Mouse (Mus musculus) kidney, postnatal 25 days (tissue): Measurements from ENCODE around the gene Ctrb1.

Experiments
- DNase-seq, 2 experiments: peaks; one replicate each; pipeline ENCODE4 v3.0.0; 2021; ENCODE audit warnings: mixed read lengths in 2 of 2

Gene Ctrb1

DNA sequence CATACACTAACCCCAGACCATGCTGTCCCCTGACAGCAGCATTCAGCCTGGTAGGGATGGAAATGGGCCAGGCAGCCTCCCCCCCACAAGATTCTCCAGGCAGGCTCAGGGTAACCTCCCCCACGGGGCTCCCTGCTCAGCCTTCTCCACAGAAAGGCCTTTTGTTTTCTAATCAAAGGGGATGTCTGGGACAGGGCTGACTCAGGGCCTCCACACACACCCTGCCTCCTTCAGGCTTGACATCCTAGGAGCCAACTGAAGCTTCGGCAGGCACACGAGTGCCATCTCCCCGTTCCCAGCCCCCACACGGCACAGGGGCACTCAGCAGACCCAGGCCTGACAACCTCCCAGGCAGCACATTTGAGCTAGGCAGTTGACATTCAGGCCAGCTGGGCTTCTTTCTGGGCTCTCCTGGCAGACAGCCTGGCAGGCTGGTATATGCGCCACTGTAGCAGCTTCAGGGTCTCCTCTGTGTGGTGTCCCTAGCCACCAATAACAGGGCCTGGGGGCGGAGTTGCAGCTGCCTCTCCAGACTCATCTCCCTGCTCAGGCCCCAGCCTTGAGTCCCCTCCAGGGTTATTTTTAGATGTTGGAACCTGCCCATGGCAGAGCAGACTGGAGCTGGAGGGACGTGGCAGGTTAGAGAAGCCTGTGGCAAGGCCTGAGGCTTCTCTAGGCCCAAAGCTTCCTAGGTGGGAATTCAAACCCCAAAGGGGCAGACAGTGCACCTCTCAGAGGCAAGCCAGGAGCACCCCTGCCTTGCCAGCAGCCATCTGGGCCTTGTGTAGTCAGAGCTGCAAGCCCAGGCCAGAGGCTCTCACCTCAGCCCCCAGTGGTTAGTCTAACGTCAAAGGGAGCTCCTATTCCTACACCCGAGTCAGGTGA is 26.0 kb upstream of the Ctrb1 start:
- peak in 1 of 2 experiments; percentile 53 for DNase-seq

DNA sequence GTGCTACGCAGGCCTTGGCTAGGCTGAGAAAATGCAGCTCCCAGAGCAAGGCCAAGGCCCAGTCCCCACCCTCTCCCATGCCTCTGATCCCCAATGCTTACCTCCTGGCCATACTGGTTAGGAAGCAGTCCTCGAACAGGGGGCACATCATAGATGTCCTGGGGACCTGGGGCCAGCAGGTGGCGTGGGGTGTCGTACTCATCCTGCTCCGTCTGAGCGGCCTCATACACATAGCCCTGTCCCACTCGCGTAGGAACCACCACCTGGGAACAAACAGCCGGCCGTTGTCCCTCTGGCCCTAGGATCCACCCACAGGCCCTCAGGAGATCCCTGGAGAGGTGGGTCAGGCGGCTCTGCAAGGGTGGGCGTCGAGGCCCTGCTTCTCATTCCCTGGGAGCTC is 24.7 kb upstream of the Ctrb1 start:
- peak in 1 of 2 experiments; percentile 39 for DNase-seq

DNA sequence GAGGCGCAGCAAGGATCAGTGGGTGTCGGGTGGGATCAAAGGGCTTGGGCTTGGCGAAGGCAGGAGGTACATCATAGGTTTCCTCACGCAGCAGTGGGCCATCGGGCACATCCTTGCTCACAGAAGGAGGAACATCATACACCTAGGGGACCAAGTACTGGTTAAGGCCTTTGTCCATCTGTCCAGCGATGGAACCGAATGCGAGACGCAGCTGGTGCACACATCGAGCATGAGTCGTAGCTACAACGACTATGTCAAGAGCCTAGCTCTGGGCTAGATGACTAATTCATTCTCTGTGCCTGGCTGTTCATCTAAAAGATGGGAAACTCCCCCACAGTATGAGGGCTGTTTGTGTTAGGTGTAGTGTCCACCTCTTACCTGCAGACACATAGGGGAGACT is 23.5 kb upstream of the Ctrb1 start:
- DNase-seq: no peak

DNA sequence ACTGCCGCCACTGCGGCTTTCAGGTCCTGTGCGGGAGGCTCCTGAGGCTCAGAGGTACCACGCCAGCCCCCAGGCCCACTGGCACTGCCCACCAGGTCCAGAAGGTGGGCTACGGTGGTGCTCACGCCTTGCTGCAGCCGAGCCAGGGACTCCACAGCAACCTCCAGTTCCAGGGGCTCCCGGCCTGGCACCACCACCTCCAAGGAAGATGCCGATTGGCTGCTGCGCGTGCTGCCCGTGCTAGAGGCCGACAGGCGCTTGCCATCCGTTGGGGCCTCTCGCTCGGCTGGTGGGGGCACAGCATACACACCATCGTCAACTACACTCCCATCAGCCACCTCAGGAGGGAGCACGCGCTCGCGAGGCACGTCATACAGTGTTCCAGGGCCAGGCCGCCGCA is 23.0 kb upstream of the Ctrb1 start:
- no peak for DNase-seq

DNA sequence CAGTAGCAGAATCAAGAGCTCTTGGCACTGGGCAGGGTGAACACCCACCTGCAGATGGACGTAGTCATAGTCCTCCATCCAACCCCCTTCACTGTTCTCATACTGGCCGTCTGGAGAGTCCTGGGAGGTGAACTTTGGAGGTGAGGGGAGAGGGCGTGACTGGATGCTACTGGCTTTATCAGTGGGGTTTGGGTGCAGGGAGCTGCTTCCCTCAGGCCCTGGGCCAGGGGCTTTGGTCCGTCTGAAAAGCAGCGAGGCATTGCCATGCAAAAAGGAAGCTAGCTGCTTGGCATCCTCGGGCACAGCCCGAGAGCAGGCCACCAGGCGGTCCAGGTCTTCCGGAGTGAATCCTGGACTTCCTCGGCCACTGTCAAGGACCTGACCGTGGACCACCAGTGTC is 22.5 kb upstream of the Ctrb1 start:
- no peak for DNase-seq

DNA sequence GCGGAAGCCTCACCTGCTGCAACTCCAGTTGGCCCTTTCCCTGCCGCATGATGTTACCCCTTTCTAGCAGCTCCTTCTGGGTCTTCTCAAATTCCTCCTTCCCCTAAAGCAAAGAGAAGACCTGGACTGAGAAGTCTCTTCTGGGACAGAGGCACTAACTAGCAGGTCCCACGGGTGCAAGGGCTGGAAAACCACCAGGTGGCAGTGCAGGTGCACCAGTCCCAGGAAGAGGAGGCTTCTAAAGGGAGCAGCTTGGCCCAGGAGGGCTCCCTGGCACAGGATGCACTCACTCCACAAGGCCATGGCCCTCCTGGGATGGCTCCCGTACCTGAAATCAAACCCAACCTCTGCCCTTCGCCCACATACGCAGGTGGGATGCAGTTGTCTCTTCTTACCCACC is 21.8 kb upstream of the Ctrb1 start:
- DNase-seq: peak; percentile 82 to 85

DNA sequence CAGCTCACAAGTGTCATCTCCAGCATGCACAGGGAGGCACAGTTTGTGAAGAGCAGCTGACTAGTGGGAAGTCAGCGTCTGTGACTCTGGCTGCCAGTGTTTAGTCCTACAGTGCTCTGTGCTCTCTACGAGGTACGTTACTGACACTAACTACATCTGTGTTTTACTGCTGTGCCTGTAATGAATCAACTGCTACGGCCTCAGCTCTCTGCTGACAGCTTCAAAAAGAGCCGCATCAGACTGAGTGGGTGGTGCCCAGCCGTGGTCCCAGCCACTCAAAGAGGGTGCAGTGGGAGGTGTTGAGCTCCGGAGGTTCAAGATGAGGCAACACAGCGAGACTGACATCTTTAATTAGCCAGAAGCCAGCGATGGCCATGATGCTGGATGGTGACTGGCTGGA is 21.3 kb upstream of the Ctrb1 start:
- no peak for DNase-seq

DNA sequence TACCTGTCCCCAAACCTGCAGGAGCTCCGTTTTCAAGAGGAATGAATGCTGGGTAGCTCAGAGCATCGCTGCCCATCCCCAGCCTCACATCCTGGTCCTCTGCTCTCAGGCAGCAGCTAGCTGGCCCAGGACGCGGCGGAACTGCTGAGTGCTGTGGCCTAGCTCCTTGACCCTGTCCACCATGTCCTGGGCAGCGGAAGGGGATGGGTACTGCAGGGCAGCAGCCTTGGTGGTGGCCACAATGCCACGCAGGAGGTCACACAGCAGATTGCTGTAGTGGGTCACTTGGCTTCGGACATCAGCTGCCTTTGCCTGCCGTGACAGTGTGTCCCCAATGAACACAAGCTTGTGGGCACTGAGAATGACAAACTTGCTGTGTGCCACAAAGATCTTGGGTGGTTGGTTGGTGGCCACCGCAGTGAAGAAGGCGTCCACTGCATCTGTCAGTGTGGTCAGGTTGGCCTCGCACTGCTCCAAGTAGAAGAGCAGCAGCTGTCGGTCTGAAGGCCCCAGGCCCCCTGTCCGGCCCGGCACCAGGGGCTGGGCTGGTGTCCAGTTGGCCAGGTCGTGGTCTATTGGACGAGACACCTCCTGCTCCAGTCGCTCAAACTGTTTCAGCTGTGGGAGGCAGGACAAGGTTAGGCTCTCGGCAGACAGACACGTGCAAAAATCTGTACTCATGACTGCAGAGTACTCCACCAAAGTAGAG is 20.1 kb upstream of the Ctrb1 start:
- peak in 1 of 2 experiments; percentile 59 for DNase-seq

DNA sequence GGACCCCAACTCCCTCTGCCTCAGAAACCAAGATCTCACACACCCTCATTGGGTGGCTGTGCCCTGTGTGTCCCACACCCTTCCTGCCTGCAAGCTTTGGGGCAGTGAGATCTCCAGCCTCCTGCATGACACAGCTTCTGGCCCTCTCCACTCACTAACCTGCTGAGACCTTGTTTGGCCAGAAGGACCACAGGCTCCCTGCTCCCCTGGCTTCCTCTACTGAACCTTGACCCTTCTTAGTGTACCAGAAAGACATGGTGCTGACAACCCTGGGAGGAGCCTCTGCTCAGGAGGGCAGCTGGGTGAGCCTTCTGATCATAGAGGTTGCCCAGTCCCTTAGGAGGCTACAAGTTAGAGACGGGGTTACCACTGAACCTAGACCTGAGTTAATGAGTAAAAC is 18.4 kb upstream of the Ctrb1 start:
- peak; percentile 72 to 92 for DNase-seq

DNA sequence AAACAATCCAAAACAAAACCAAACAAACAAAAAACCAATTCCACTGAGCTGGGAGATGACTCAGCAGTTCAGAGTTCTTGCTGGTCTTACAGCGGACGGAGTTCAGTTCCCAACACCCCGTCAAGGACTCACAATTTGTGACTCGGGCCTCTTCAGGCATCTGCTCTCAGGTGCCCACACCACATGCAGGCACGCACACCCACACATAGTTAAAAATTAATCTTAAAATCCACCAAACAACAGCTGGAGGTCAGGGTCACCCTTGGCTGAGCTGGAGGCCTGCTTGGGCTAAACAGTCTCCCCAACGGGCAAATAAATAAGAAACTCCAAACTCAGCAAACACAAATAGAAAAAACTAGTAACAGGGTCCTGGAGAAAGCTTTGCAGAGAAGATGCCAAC is 17.5 kb upstream of the Ctrb1 start:
- DNase-seq: peak; percentile 78 to 92

DNA sequence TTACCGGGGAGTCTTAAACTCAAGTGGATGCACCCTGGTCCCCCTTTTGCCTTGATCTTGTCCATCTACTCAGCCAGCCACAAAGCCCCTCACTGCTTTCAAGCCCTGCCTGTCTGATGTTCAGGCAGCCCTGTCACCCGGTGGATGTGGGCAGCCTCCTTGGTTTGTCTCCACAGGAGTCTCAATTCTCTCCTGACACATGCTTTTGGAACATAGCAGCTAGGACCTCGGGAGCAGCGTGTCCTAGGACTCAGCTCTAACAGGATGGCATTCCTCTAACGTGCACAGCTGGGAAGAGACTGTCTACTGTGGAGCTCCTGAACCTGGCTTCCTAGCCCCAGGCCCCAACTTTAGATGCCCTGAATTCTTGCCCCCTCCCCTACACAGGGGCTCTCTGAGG is 14.9 kb upstream of the Ctrb1 start:
- peak in 1 of 2 experiments; percentile 28 for DNase-seq

DNA sequence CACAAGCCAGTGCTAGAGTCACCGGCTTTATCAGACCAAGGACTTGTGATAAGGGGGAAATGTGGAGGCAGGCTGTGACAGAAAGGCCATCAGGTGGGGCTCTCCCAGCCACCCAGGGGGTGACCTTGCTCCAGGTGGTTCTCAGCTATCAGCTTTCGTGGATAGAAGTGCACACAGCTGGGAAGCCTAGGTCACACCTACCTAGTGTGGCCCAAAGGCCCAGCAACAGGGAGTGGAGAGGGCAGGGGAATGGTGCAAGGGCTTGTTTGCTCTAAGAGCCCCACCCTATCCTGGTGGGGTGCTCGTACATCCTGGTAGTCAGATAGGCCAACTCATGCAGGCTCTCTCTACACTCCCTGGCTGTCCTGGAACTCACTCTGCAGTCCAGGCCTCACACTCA is 14.4 kb upstream of the Ctrb1 start:
- peak in 1 of 2 experiments; percentile 39 for DNase-seq

DNA sequence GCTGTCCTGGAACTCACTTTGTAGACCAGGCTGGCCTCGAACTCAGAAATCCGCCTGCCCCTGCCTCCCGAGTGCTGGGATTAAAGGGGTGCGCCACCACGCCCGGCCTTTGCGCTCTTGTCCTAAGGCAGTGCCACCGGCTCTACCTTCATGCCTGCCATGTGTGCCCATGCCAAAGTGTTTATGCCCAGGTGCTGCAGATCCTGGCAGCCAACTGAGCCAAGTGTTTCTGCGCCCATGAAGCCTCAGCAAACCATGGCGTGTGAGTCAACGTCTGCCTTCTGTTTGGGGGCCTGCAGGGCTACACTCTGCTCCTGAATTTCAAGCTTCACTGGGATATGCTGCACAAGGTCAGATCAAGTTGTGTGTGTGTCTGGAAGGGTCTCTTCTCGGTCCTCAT is 13.8 kb upstream of the Ctrb1 start:
- DNase-seq: peak in 1 of 2 experiments; percentile 33

DNA sequence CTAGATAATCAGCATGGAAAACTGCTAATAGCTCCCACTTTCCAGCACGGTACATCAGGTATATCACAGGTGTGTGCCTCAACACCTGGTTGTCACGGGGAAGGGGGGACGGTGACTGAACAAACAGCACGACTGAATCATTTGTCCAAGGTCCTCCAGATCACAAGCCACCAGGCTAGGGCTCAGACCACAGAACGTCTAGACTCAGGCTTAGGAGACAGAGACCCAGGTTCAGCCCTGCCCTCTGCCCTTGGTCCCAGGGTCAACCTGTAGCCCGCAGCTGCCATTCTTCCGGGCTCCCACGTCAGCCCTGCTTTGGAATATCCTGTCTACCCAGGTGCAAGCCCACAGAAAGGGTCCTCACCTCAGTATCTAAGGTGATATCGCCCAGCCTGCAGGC is 10.6 kb upstream of the Ctrb1 start:
- peak in 1 of 2 experiments; percentile 61 for DNase-seq

DNA sequence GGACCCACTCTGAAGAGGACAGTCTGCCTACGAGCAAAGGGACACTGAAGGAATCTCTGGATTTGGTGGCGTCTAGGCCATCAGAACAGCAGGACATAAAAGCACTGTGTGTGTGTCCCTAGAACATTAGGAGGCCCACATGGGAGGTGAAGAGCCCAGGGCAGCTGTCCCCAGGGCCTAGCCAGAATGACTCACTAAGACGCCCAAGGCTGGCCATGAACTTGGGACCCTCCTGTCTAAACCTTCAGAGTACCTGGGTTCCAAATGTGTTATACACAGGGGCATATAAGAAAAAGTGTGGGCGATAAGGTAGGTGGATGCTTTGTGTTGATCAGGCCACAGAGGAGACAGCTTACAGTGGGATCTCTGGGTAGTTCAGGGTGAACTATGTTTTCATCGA is 9.9 kb upstream of the Ctrb1 start:
- DNase-seq: peak in 1 of 2 experiments; percentile 13

DNA sequence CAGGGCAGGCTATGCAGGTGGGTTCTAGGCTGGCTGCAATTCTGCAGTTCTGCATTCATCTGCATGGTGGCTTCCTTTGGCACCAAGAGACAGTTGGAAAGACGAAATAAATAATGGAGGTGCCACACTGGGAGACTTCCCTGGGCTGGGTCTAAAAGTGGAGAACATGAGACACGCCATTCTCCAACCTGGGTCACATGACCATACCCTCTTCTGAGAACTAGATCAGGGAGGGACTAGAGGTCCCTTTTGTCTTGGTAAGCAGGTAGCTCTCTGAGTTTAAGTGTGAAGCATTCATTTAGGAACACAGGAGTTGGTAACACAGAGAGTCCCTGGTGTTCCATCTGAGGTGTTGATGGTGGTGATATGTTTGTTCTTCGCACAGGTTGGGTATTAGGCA is 9.4 kb upstream of the Ctrb1 start:
- peak in 1 of 2 experiments; percentile 19 for DNase-seq

DNA sequence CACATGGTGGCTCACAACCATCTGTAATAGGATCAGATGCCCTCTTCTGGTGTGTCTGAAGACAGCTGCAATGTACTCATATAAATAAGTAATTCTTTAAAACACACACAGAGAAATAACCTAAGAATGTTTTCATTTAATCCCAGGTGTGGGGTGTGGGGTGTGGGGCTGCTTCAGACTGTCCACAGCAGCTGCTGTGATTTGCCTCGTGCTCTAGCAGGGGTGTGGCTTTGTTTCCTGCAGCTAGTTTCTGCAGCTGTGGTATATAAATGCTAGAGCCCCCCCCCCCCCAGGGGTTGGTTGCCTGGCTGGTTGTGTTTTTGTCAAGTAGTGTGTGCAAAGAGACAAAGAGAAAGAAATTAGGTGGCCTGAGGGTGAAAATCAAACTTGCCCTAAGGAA is 8.2 kb upstream of the Ctrb1 start:
- peak in 1 of 2 experiments; percentile 14 for DNase-seq

DNA sequence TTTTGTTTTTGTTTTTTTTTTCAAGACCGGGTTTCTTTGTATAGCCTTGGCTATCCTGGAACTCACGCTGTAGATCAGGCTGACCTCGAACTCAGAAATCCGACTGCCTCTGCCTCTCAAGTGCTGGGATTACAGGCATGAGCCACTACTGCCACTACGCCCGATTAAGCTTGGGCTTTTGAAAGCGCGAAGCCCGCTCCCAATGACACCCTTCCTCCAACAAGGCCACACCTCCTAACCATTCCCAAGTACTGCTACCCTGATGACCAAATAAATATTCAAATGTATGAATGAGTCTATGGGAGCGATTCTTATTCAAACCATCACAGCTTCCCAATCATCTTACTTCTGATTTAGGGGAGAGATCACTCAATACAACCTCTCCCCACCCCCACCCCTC is 6.8 kb upstream of the Ctrb1 start:
- DNase-seq: peak in 1 of 2 experiments; percentile 20

DNA sequence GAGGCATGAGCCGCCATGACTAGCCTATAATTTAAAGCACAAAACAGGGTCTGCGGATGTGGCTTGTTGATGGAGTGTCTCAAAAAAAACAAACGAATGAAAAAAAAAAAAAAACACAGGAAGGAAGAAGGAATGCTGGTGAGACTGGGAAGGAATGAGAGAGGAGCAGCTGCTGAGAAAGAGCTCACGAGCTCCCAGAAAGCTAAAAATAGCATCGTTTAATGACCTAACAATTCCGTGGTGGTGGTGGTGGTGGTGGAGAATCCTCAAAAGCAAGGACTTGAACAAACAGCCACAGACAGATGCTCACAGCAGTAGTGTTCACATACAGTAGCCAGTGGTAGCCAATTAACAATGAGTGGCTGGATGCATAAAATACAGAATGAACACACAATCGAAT is 4.6 kb upstream of the Ctrb1 start:
- no peak for DNase-seq

DNA sequence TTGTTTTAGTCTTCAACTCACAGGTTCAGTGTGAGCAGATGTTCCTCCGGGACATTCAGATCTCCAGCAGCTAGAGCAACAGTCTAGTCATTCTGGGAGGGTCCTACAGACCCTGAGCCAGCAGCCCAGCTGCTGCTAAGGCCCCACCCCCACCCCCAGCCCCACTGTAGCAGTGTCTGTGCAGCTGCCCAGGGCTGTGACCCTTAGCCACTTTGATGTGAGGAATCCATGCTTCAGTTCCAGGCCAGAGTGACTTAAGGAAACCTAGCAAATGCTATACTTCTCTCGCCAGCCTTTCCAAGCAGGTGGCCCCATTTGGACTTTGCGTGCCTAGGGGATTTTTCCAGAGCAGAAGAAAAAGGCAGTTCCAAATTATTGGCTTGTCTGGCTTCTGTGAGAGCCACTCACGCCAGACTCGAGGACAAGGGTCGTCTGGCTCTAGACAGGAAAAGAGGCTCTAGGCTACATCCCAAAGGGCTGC is 2.5 kb upstream of the Ctrb1 start:
- peak in 1 of 2 experiments; percentile 52 for DNase-seq

DNA sequence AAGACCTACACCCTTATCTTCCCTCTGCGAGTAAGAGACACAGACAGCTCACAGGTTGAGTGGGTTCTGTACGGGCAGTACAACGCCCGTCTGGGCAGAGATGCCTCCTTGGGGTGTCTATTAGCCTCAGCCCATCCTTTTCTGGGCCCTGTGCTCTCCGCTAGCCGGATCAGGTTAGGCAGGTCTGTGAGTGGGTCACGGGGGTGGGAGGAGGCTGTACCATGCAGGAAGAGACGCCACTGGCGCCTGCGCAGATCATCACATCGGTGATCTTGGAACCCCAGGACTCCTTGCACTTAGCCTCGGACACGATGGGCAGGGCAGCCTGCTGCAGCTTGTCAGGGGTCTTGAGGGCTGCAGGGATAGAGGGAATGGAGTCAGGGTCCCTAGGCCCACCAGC is 3.9 kb downstream of the Ctrb1 start:
- DNase-seq: no peak

DNA sequence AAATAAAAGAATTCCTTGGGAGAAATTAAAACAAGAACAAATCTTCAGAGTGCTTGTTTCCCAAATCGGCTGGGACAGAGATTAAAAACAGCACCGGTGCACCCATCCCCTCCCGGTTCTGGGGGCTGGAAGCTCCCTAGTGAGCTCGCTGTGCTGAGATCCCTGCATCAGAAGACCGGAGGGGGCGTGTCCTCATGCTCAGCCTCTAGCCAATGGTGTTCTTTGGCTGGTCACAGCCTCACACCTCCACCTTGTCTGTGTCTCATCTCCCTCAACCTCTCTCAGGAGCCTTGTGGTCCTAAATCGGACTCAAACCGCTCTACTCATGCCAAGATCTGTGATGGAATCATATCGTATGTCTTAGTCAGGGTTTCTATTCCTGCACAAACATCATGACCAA is 8.3 kb downstream of the Ctrb1 start:
- no peak for DNase-seq

DNA sequence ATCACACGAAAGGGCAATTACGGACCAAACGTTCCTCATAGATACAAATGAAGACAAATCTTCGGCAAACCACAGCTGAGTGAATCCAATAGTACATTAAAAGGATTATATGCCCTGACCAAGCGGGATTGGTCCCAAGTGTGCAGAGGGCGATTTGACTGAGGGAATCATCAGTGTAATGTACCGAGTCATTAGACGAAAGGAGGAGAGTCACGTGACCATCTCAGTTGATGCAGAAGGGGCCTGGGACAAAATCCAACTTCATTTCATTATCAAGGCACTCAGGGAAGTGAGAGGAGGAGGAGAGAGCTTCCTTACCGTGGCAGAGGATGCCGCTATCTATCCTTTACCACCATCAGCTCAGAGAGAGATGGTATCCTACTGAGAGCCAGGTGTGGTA is 9.7 kb downstream of the Ctrb1 start:
- no peak for DNase-seq

DNA sequence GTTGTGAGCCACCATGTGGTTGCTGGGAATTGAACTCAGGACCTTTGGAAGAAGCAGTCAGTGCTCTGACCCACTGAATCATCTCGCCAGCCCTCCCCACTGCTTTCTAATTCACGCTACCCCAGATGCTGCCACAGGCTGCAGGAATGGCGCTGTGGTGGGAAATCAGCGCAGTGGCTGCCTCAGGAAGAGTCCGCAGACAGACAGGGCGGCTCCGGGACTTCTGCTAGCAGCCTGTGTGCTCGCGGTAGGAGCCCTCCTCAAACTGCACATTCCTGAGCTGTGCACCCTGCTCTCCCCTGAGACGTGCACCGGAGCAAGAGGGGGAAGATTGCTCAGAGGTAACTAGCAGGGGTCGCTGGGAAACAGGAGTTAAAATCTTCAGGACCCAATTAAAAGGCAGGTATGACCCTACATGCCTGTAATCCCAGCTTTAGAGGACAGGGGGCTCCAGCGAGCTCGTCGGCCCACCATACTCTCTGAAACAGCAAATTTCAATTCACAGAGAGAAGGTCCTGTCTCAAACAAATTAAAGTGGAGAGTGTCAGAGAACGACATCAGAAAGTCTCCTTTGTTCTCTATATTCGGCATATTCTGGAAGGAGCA is 10.3 kb downstream of the Ctrb1 start:
- DNase-seq: no peak
